Mouse (Mus musculus) C2C12 (cell line): ENCODE data around the gene Cubn. TPM values are rescaled to one million over a fixed set of nuclear protein-coding genes. Genes with fewer than 3 reads are reported as not detected.
A peak's percentile ranks its signal among the peaks of the same experiment; 100 is the strongest.

Experiments
- H3K27me3 ChIP-seq: one replicate; pipeline ENCODE4 v1.6.1; 2011; ENCODE audit not compliant: control insufficient read depth, insufficient read depth, insufficient read length
- H3K36me3 ChIP-seq: one replicate; pipeline ENCODE4 v1.6.1; 2011; ENCODE audit not compliant: control insufficient read depth, insufficient read depth
- H3K4me3 ChIP-seq: one replicate; pipeline ENCODE4 v1.5.1; 2011; ENCODE audit warnings: mild to moderate bottlenecking, control low read depth; ENCODE audit not compliant: poor library complexity, insufficient read depth, severe bottlenecking
- H3K79me2 ChIP-seq: one replicate; pipeline ENCODE4 v1.6.1; 2011; ENCODE audit not compliant: control insufficient read depth, insufficient read depth
- H3K79me3 ChIP-seq: one replicate; pipeline ENCODE4 v1.6.1; 2011; ENCODE audit warnings: low read depth, control low read depth
- H3ac ChIP-seq: one replicate; pipeline ENCODE3; 2011; ENCODE audit warnings: low read depth; ENCODE audit not compliant: control insufficient read depth, insufficient read length
- CEBPB ChIP-seq: IDR thresholded peaks from one replicate; pipeline ENCODE4 v1.6.1; 2011; ENCODE audit warnings: low read depth, mild to moderate bottlenecking, control low read depth, moderate library complexity
- CTCF ChIP-seq: IDR thresholded peaks from one replicate; pipeline ENCODE4 v1.5.1; 2011; ENCODE audit not compliant: control insufficient read depth, insufficient read depth, insufficient read length
- FOSL1 ChIP-seq: IDR thresholded peaks from one replicate; pipeline ENCODE4 v1.8.0; 2011; ENCODE audit warnings: mild to moderate bottlenecking, low read length; ENCODE audit not compliant: poor library complexity, insufficient read depth, severe bottlenecking
- MAX ChIP-seq: IDR thresholded peaks from one replicate; pipeline ENCODE4 v1.6.1; 2011; ENCODE audit warnings: mild to moderate bottlenecking, control low read depth
- MYOD1 ChIP-seq: IDR thresholded peaks from one replicate; pipeline ENCODE4 v1.6.1; 2011; ENCODE audit warnings: low read depth; ENCODE audit not compliant: control insufficient read depth, insufficient read length
- MYOG ChIP-seq: IDR thresholded peaks from one replicate; pipeline ENCODE4 v1.6.1; 2011; ENCODE audit not compliant: control insufficient read depth, insufficient read length; ENCODE audit errors: extremely low read depth
- USF1 ChIP-seq: IDR thresholded peaks from one replicate; pipeline ENCODE4 v1.6.1; 2011; ENCODE audit warnings: low read depth, mild to moderate bottlenecking, control low read depth, moderate library complexity
- polyA plus RNA-seq: library from polyadenylated mRNA; unstranded; fragments of >200 nt; fragmentation: generic; extraction: Trizol; gene quantifications from one replicate; pipeline ENCODE4 v1.2.1, GENCODE M21; 2012; ENCODE audit warnings: missing spikeins

Cubn gene
- polyA plus RNA-seq, 1 experiment = 0.36 TPM

DNA sequence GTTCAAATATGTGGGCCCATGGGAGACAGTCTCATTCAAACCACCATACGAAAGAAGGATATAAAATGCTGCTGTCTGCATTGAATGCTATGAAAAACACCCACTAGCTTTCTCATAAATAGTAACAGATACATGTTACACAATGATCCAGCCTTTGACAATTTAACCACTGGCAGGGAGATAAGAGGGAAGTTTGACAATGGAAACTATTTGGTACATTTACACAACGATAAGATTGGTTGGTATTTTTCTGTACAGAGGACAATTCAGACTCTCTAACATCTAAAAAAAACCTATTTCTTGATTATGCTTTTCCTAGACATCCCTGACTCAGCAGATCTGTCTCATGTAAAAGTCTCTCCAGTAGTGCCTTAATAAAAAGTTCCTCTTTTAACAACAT is 4.5 kb upstream of the Cubn start:
- TF ChIP-seq MAX (no peak), CEBPB (no peak), MYOG (no peak), FOSL1 (no peak), CTCF (no peak), USF1 (no peak), MYOD1 (no peak)
- Histone ChIP-seq H3K79me2 (no peaks in the 10 kb centered on the region), H3ac (no peak overlapping the region), H3K27me3 (no peaks in the 10 kb centered on the region), H3K79me3 (no peaks in the 10 kb centered on the region), H3K4me3 (no peak overlapping the region), H3K36me3 (no peaks in the 10 kb centered on the region)

DNA sequence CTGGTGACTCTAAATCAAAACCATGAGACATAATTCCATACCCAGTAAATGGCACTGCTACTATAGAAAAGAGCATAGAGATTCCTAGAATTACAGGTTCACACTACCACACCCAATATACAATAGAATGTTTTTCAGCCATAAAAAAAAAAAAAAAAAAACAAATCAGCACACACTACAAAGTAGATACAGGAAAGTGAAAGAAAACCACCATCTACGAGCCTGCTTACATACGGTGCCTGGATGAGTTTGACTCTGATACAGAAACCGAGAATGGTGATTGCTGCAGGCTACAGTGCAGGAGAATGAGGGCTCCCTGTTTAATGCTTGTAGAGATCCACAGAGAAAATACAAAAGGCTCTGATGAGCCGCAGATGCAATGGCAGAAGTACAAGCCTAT is 1.3 kb upstream of the Cubn start:
- no peak overlapping the region for H3K4me3 ChIP-seq
- no peaks in the 10 kb centered on the region for H3K36me3 ChIP-seq
- no peaks in the 10 kb centered on the region for H3K27me3 ChIP-seq
- H3ac ChIP-seq = no peak overlapping the region
- TF ChIP-seq CEBPB = no peak
- TF ChIP-seq MYOG = no peak
- TF ChIP-seq MAX = no peak
- TF ChIP-seq USF1 = no peak
- no peaks in the 10 kb centered on the region for H3K79me2 ChIP-seq
- no peaks in the 10 kb centered on the region for H3K79me3 ChIP-seq

DNA sequence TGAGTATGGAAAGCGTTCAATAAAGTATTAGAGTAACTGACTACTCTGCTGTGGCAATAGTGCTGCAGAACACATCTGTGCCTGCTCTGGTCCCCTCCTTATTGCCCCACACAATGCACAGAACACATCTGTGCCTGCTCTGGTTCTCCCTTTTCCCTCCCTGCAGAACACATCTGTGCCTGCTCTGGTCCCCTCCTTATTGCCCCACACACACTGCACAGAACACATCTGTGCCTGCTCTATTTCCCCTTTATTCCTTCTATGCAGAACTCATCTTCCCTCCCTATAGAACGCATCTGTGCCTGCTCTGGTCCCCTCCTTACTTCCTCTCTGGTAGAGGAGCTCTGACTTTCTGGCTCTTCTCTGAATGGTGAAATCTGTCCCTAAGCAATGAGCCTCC is 1.1 kb downstream of the Cubn start:
- H3K79me3 ChIP-seq = no peaks in the 10 kb centered on the region
- no peak overlapping the region for H3ac ChIP-seq
- no peak overlapping the region for H3K4me3 ChIP-seq
- H3K36me3 ChIP-seq = no peaks in the 10 kb centered on the region
- no peak for TF ChIP-seq CTCF
- no peak for TF ChIP-seq MYOD1
- TF ChIP-seq MYOG = no peak
- no peak for TF ChIP-seq USF1
- TF ChIP-seq FOSL1 = no peak
- H3K79me2 ChIP-seq = no peaks in the 10 kb centered on the region
- no peaks in the 10 kb centered on the region for H3K27me3 ChIP-seq

DNA sequence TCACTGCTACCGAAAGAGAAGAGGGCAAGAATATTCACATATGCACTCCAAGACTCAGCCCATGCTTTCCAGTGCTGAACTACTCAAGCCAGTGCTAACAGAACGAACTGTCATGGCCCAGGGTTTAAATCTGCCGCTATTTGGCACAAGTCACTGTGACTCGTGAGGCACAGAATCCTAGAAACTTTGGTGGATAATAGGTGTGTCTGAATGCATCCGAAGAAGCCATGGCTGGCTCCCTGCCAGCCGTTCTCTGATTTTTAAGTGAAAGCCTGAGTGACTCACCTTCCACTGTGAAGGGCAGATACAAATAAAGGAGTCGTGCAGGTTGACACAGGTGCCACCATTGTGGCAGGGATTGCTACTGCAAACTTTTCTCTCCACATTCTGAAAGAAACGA is 5.1 kb downstream of the Cubn start:
- Histone ChIP-seq H3K36me3 (no peaks in the 10 kb centered on the region), H3ac (no peak overlapping the region), H3K79me2 (peaks cover 8% of the 10 kb centered on the region), H3K4me3 (no peak overlapping the region), H3K79me3 (no peaks in the 10 kb centered on the region), H3K27me3 (no peaks in the 10 kb centered on the region)
- TF ChIP-seq FOSL1 (no peak), USF1 (no peak), MYOG (no peak), CEBPB (no peak), CTCF (no peak), MAX (no peak), MYOD1 (no peak)

DNA sequence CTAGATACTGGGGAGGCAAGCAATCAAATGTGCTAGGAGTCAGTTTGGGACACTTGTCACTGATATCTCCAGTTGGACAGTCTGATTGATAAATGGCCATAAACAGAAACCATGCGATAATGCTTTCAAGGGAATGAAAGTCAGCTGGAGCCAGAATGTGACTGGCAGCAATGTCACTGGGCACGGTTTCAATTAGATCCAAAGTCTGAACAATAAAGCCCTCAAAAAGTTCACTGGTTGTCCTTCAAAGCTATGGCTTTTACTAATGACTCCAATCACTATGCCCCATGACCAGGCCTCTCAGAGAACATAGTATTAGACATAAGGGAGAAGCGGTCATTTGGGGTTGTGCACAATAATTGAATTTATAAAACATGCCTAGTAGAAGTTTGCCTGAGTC is 7.0 kb downstream of the Cubn start:
- no peak overlapping the region for H3K4me3 ChIP-seq
- H3K79me2 ChIP-seq = peaks cover 8% of the 10 kb centered on the region
- no peaks in the 10 kb centered on the region for H3K36me3 ChIP-seq
- no peak for TF ChIP-seq FOSL1
- TF ChIP-seq MYOD1 = no peak
- no peak for TF ChIP-seq CEBPB
- TF ChIP-seq MAX = no peak
- TF ChIP-seq MYOG = no peak
- TF ChIP-seq USF1 = no peak
- no peak for TF ChIP-seq CTCF
- no peak overlapping the region for H3ac ChIP-seq
- H3K79me3 ChIP-seq = no peaks in the 10 kb centered on the region
- no peaks in the 10 kb centered on the region for H3K27me3 ChIP-seq

DNA sequence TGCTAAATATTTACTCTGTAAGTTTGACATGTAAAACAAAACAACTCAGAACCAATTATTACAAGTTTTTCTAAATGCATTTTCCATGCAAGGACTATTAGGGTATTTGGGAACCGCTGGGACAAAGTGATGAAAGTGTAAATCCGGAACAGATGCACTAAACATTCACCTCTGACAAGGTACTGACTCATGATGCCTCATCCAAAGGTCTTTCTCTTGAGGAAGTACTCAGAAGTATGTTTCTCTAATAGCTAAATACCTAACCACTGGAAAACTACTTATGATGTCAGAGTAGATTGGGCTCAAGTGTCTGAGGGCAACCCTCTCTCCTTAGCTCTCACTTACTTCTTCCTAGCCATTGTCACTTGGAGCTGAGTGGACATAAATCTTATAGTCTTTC is 10.9 kb downstream of the Cubn start:
- Histone ChIP-seq H3K79me3 (no peaks in the 10 kb centered on the region), H3K36me3 (no peaks in the 10 kb centered on the region), H3K79me2 (peaks cover 8% of the 10 kb centered on the region), H3K4me3 (no peak overlapping the region), H3ac (no peak overlapping the region), H3K27me3 (no peaks in the 10 kb centered on the region)
- peak; percentile 66 for TF ChIP-seq FOSL1
- no peak for TF ChIP-seq MYOG
- TF ChIP-seq CEBPB = peak; percentile 14
- TF ChIP-seq MYOD1 = peak; percentile 74

GRCm38 (mm10) chr2:13479165-13479564 is 12.4 kb downstream of the Cubn start:
- no peak for TF ChIP-seq MAX
- TF ChIP-seq FOSL1 = no peak
- no peak for TF ChIP-seq MYOD1
- TF ChIP-seq CEBPB = no peak
- TF ChIP-seq CTCF = no peak
- TF ChIP-seq USF1 = no peak
- no peak for TF ChIP-seq MYOG

More at GRCm38 (mm10) chr2:13479165-13479564, 12.4 kb downstream of the Cubn start:
- H3K36me3 ChIP-seq = no peaks in the 10 kb centered on the region
- H3K27me3 ChIP-seq = no peaks in the 10 kb centered on the region
- H3K4me3 ChIP-seq = no peak overlapping the region
- no peak overlapping the region for H3ac ChIP-seq
- H3K79me2 ChIP-seq = peaks cover 8% of the 10 kb centered on the region
- no peaks in the 10 kb centered on the region for H3K79me3 ChIP-seq
